Mouse (Mus musculus) urinary bladder, postnatal 4 days (tissue): ENCODE data around the gene Tubd1.

ENCODE experiments used
- DNase-seq, 2 experiments: peaks; one replicate each; pipeline ENCODE4 v3.0.0; 2021 to 2022; ENCODE audit warnings: low spot score in 2 of 2

The Tubd1 gene

GRCm38 (mm10) chr11:86558258-86558657 is 13.5 kb downstream of the Tubd1 start:
- DNase-seq: no peak

- DNase-seq: no peak
Observed at GRCm38 (mm10) chr11:86568425-86568824, 23.6 kb downstream of the Tubd1 start.

GRCm38 (mm10) chr11:86570261-86570746 is 25.5 kb downstream of the Tubd1 start:
- no peak for DNase-seq

GRCm38 (mm10) chr11:86571047-86571855 is 26.5 kb downstream of the Tubd1 start:
- DNase-seq: no peak

- DNase-seq: no peak
Observed at GRCm38 (mm10) chr11:86571871-86572270, 27.1 kb downstream of the Tubd1 start.

- no peak for DNase-seq
Observed at GRCm38 (mm10) chr11:86572623-86573022, 27.8 kb downstream of the Tubd1 start.

GRCm38 (mm10) chr11:86573646-86574231 is 28.9 kb downstream of the Tubd1 start:
- no peak for DNase-seq

- no peak for DNase-seq
Observed at GRCm38 (mm10) chr11:86574408-86574807, 29.6 kb downstream of the Tubd1 start.

GRCm38 (mm10) chr11:86575632-86576378 is 31.0 kb downstream of the Tubd1 start:
- no peak for DNase-seq

- peak in 1 of 2 experiments; percentile 39 for DNase-seq
Observed at GRCm38 (mm10) chr11:86577231-86577630, 32.4 kb downstream of the Tubd1 start.

GRCm38 (mm10) chr11:86578106-86578808 is 33.5 kb downstream of the Tubd1 start:
- DNase-seq: no peak

GRCm38 (mm10) chr11:86578809-86579730 is 34.3 kb downstream of the Tubd1 start:
- peak; percentile 58 to 72 for DNase-seq

- DNase-seq: no peak
Observed at GRCm38 (mm10) chr11:86579731-86580318, 35.0 kb downstream of the Tubd1 start.

- DNase-seq: no peak
Observed at GRCm38 (mm10) chr11:86580319-86581113, 35.7 kb downstream of the Tubd1 start.

GRCm38 (mm10) chr11:86581250-86581753 is 36.5 kb downstream of the Tubd1 start:
- DNase-seq: no peak

GRCm38 (mm10) chr11:86581943-86582542 is 37.3 kb downstream of the Tubd1 start:
- DNase-seq: no peak

GRCm38 (mm10) chr11:86582543-86583260 is 37.9 kb downstream of the Tubd1 start:
- no peak for DNase-seq

GRCm38 (mm10) chr11:86583313-86583825 is 38.6 kb downstream of the Tubd1 start:
- no peak for DNase-seq
